Mouse (Mus musculus): ENCODE results near the gene Fam151b.

- no peak for TF ChIP-seq CTCF (IDR thresholded peaks at IDR 0.05; ENCODE audit: borderline replicate concordance, extremely low read depth, insufficient read depth, insufficient read length)
- no peak for TF ChIP-seq POLR2A (IDR thresholded peaks at IDR 0.05; ENCODE audit: borderline replicate concordance, extremely low read depth, insufficient read depth, insufficient read length, poor library complexity, severe bottlenecking)
These were observed 39.5 kb upstream of the Fam151b start for GRCm38 (mm10) chr13:92523178-92523813.

All from brain, embryonic 14.5 days (tissue).